In genomic region chr3:127879968-127880367, GRCm38 (mm10) we compare ENCODE assay signal across 24 mouse cellular contexts.
"Had no signal": no experiment of that assay in that cellular context is flagged by ENCODE, and none has a peak within 500 bp of the region (broad histone marks: within the 10 kb centered on the region; RNA-seq: fewer than 3 reads in every experiment).

No protein-coding gene starts in this region.

- DNase-seq: gastrocnemius, postnatal 14 days; gastrocnemius, postnatal 36 days; heart, adult 11 months; heart, adult 2 months; heart, postnatal 14 days; heart, postnatal 36 days; kidney, adult 11 months; kidney, adult 2 months; kidney, adult 9 months; kidney, postnatal 10 days; kidney, postnatal 36 days; layer of hippocampus, adult 9-11 months; layer of hippocampus, postnatal 36 days; left cerebral cortex, postnatal 4 days had no signal

- H3K4me2 ChIP-seq: heart, embryonic 11.5 days; heart, embryonic 13.5 days; heart, embryonic 15.5 days; hindbrain, embryonic 13.5 days; hindbrain, embryonic 15.5 days; kidney, embryonic 15.5 days; limb, embryonic 13.5 days; limb, embryonic 15.5 days had no signal

- H3K9ac ChIP-seq: heart, embryonic 13.5 days; heart, embryonic 15.5 days; hindbrain, embryonic 13.5 days; hindbrain, embryonic 15.5 days; kidney, embryonic 15.5 days; limb, embryonic 13.5 days; limb, embryonic 15.5 days had no signal

- H3K4me1 ChIP-seq: hindbrain, embryonic 15.5 days; kidney, embryonic 15.5 days; limb, embryonic 13.5 days; limb, embryonic 15.5 days had no signal

- H3K9me3 ChIP-seq: heart, embryonic 13.5 days; heart, embryonic 15.5 days; hindbrain, embryonic 13.5 days; hindbrain, embryonic 15.5 days; kidney, embryonic 15.5 days; limb, embryonic 13.5 days; limb, embryonic 15.5 days had no signal

- H3K36me3 ChIP-seq: heart, embryonic 13.5 days; heart, embryonic 15.5 days; hindbrain, embryonic 13.5 days; hindbrain, embryonic 15.5 days; kidney, embryonic 15.5 days; limb, embryonic 13.5 days; limb, embryonic 15.5 days had no signal

- H3K27ac ChIP-seq: heart, adult 2 months; heart, embryonic 13.5 days; heart, embryonic 15.5 days; hindbrain, embryonic 13.5 days; hindbrain, embryonic 15.5 days; hindbrain, postnatal 0 days; kidney, embryonic 15.5 days; limb, embryonic 13.5 days; limb, embryonic 15.5 days had no signal

- ATAC-seq: hindbrain, postnatal 0 days; intestine, embryonic 16.5 days had no signal

- H3K27me3 ChIP-seq: heart, embryonic 13.5 days; heart, embryonic 15.5 days; hindbrain, embryonic 13.5 days; hindbrain, embryonic 15.5 days; kidney, embryonic 15.5 days; limb, embryonic 13.5 days; limb, embryonic 15.5 days had no signal

- H3K4me3 ChIP-seq: heart, adult 2 months; heart, embryonic 13.5 days; heart, embryonic 15.5 days; hindbrain, embryonic 13.5 days; hindbrain, embryonic 15.5 days; kidney, embryonic 15.5 days; limb, embryonic 13.5 days; limb, embryonic 15.5 days had no signal
